Mouse (Mus musculus) myocyte (in vitro differentiated cells): ENCODE data around the gene Tmem125. TPM values are rescaled to one million over a fixed set of nuclear protein-coding genes. Genes with fewer than 3 reads are reported as not detected.
A peak's percentile ranks its signal among the peaks of the same experiment; 100 is the strongest.
"Not testable (repeated sequence)": the region's sequence is repeated elsewhere in the genome, so short reads cannot be mapped to it uniquely, and the experiment has no call there.

ENCODE experiments used
- H3K27me3 ChIP-seq: one replicate; pipeline ENCODE4 v1.6.1; 2011; ENCODE audit not compliant: control insufficient read depth, insufficient read depth, insufficient read length
- H3K36me3 ChIP-seq: one replicate; pipeline ENCODE4 v1.6.1; 2011; ENCODE audit not compliant: control insufficient read depth, insufficient read depth
- H3K4me2 ChIP-seq: one replicate; pipeline ENCODE4 v1.6.1; 2011; ENCODE audit warnings: low read depth, control low read depth
- H3K4me3 ChIP-seq: one replicate; pipeline ENCODE4 v1.5.1; 2011; ENCODE audit warnings: mild to moderate bottlenecking, control low read depth, moderate library complexity
- H3K79me2 ChIP-seq: one replicate; pipeline ENCODE4 v1.6.1; 2011; ENCODE audit not compliant: control insufficient read depth, insufficient read depth
- H3ac ChIP-seq: one replicate; pipeline ENCODE4 v1.6.1; 2011; ENCODE audit not compliant: control insufficient read depth, insufficient read length
- CEBPB ChIP-seq: IDR thresholded peaks from 2 replicates; pipeline ENCODE4 v1.6.1; 2011; ENCODE audit warnings: mild to moderate bottlenecking, moderate library complexity; ENCODE audit not compliant: poor library complexity, insufficient read depth, severe bottlenecking
- E2F4 ChIP-seq: IDR thresholded peaks from one replicate; pipeline ENCODE4 v1.6.1; 2011; ENCODE audit warnings: mild to moderate bottlenecking, control low read depth, moderate library complexity; ENCODE audit not compliant: insufficient read depth
- MAX ChIP-seq: IDR thresholded peaks from one replicate; pipeline ENCODE4 v1.6.1; 2011; ENCODE audit warnings: low read depth, mild to moderate bottlenecking, control low read depth
- MYOD1 ChIP-seq, 3 experiments: IDR thresholded peaks; one replicate each; pipeline ENCODE4 v1.6.1; 2011; ENCODE audit warnings: control low read depth in 2 of 3, low read depth in 2 of 3, mild to moderate bottlenecking in 2 of 3, moderate library complexity in 1 of 3; ENCODE audit not compliant: insufficient read length in 2 of 3, control insufficient read depth in 1 of 3
- MYOG ChIP-seq, 3 experiments: IDR thresholded peaks; one replicate each; pipeline ENCODE4 v1.6.1; 2011; ENCODE audit warnings: control low read depth in 2 of 3, low read depth in 2 of 3, mild to moderate bottlenecking in 2 of 3; ENCODE audit not compliant: insufficient read length in 2 of 3, control insufficient read depth in 1 of 3, insufficient read depth in 1 of 3
- POLR2A ChIP-seq: IDR thresholded peaks from one replicate; pipeline ENCODE4 v1.6.1; 2011; ENCODE audit warnings: low read depth, mild to moderate bottlenecking, control low read depth, moderate library complexity; ENCODE audit not compliant: insufficient read length
- POLR2AphosphoS2 ChIP-seq: IDR thresholded peaks from one replicate; pipeline ENCODE4 v1.6.1; 2011; ENCODE audit warnings: low read depth, control low read depth; ENCODE audit not compliant: insufficient read length
- REST ChIP-seq: IDR thresholded peaks from one replicate; pipeline ENCODE4 v1.6.1; 2011; ENCODE audit warnings: mild to moderate bottlenecking, control low read depth, moderate library complexity; ENCODE audit not compliant: insufficient read depth, insufficient read length
- SRF ChIP-seq: IDR thresholded peaks from one replicate; pipeline ENCODE4 v1.6.1; 2011; ENCODE audit warnings: low read depth; ENCODE audit not compliant: control insufficient read depth, insufficient read length
- TCF12 ChIP-seq: IDR thresholded peaks from one replicate; pipeline ENCODE4 v1.6.1; 2011; ENCODE audit warnings: mild to moderate bottlenecking, control low read depth; ENCODE audit not compliant: poor library complexity, insufficient read depth, severe bottlenecking
- TCF3 ChIP-seq: IDR thresholded peaks from one replicate; pipeline ENCODE4 v1.6.1; 2011; ENCODE audit warnings: low read depth, control low read depth; ENCODE audit not compliant: insufficient read length
- USF1 ChIP-seq: IDR thresholded peaks from one replicate; pipeline ENCODE4 v1.6.1; 2011; ENCODE audit warnings: low read depth, mild to moderate bottlenecking, control low read depth, moderate library complexity
- polyA plus RNA-seq: library from polyadenylated mRNA; unstranded; fragments of >200 nt; fragmentation: generic; extraction: Trizol; gene quantifications from one replicate; pipeline ENCODE4 v1.2.1, GENCODE M21; 2012; ENCODE audit warnings: missing spikeins

Gene Tmem125
- polyA plus RNA-seq, 1 experiment: not detected

DNA sequence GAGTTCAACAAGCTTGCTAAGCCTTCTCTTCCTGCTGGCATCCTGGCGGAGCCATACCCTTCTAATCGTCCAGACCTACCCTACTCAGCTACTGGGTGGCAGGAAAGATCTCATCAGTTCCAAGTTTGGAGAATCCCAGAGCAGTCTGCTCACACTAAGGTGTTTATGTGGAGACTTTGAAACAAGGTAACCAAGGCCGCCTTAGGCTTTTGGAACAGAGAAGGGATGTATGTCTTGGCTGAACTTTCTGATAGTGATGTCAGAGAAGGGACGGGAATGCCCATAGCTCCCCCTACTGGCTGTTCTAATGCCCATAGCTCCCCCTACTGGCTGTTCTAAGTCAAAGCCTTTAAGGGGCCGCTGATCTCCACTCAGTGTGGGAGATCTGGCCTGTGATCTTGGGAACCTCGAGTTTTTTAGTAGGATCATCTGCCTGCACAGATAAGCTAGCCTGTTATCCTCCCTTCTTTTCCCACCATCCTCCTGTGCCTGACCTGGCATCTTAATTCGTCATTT is 22.4 kb upstream of the Tmem125 start:
- Histone ChIP-seq H3ac (no peak overlapping the region), H3K27me3 (peaks cover 56% of the 10 kb centered on the region), H3K36me3 (no peaks in the 10 kb centered on the region), H3K79me2 (no peaks in the 10 kb centered on the region), H3K4me3 (no peak overlapping the region), H3K4me2 (no peak overlapping the region)
- TF ChIP-seq CEBPB (no peak), E2F4 (no peak), MAX (no peak), MYOD1 (IDR thresholded peaks at IDR 0.05; ENCODE audit: control insufficient read depth in 1 of 3, insufficient read length in 2 of 3, low read depth in 2 of 3) (no peak), TCF12 (no peak), POLR2AphosphoS2 (no peak), REST (no peak), TCF3 (no peak), POLR2A (no peak), SRF (no peak)

DNA sequence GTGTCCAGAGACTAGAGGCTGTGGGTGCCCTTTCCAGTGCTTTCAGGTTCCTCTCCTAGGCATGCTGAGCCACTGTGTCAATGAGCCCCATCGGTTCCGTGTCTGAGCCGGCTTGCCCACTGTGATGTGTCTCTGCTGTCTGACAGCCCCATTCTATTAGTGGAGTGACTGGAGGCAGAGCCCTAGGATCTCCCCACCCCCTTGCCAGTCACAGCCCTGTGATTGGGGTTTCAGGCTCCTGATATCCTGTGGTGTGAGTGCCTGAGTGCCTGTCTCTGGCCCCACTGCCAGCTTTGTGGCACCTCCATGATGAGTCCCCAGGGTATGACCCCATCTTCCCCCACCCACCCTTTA is 21.1 kb upstream of the Tmem125 start:
- Histone ChIP-seq H3K27me3 (peaks cover 55% of the 10 kb centered on the region), H3K4me2 (no peak overlapping the region), H3K79me2 (no peaks in the 10 kb centered on the region), H3K4me3 (no peak overlapping the region), H3ac (no peak overlapping the region), H3K36me3 (no peaks in the 10 kb centered on the region)
- TF ChIP-seq SRF: no peak
- TF ChIP-seq CEBPB: no peak
- TF ChIP-seq POLR2A: no peak
- no peak for TF ChIP-seq MAX
- TF ChIP-seq REST: no peak
- TF ChIP-seq TCF12: no peak
- TF ChIP-seq TCF3: no peak
- TF ChIP-seq POLR2AphosphoS2: no peak
- no peak for TF ChIP-seq USF1
- no peak for TF ChIP-seq E2F4
- no peak for TF ChIP-seq MYOD1 (IDR thresholded peaks at IDR 0.05; ENCODE audit: control insufficient read depth in 1 of 3, insufficient read length in 2 of 3, low read depth in 2 of 3)
- TF ChIP-seq MYOG (IDR thresholded peaks at IDR 0.05; ENCODE audit: control insufficient read depth in 1 of 3, insufficient read depth in 1 of 3, insufficient read length in 2 of 3, low read depth in 2 of 3): no peak

DNA sequence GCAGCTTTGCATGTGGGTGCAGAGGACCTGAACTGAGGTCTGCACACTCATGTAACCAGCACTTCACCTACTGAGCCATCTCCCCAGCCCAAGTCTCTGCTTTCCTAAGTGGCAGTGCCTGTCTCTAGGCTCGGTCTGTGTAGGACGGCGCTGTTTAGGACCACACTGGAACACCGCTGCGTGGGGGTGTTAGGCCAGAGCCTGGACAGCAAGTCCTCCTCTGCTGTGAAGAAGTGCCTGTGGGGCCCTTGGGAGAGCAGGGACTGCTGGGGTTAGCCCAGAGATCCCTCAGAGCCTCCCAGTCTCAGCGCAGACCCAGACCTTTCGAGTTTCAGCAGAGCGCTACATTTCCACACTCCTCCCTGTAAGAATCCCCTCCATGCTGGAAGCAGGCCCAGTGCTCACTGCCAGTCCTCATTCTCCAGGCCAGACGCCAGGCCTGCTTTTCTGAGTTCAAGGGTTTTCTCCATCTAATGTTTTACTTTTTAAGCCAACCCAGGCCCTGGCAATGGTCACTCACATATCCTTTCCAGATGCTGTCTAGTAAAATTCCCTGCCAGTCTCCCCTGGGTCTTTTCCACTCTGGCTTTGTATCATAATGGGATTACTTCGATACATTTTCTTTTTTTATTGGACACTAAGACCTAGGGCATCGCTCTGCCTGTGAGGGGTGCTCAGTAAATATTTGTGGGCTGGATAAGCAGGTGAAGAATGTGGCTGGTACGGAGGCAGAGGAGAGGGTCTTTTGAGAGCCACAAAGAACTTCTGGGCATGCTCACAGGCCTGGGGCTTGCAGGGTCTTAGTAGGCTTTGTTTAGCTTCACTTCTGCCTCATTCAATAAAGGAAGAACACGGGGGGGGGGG is 20.4 kb upstream of the Tmem125 start:
- no peak overlapping the region for H3K4me3 ChIP-seq
- TF ChIP-seq MYOG (IDR thresholded peaks at IDR 0.05; ENCODE audit: control insufficient read depth in 1 of 3, insufficient read depth in 1 of 3, insufficient read length in 2 of 3, low read depth in 2 of 3) (no peak), POLR2AphosphoS2 (no peak), E2F4 (no peak), USF1 (no peak)
- no peak overlapping the region for H3ac ChIP-seq
- H3K79me2 ChIP-seq: no peaks in the 10 kb centered on the region
- peaks cover 53% of the 10 kb centered on the region for H3K27me3 ChIP-seq
- no peak overlapping the region for H3K4me2 ChIP-seq
- no peaks in the 10 kb centered on the region for H3K36me3 ChIP-seq

DNA sequence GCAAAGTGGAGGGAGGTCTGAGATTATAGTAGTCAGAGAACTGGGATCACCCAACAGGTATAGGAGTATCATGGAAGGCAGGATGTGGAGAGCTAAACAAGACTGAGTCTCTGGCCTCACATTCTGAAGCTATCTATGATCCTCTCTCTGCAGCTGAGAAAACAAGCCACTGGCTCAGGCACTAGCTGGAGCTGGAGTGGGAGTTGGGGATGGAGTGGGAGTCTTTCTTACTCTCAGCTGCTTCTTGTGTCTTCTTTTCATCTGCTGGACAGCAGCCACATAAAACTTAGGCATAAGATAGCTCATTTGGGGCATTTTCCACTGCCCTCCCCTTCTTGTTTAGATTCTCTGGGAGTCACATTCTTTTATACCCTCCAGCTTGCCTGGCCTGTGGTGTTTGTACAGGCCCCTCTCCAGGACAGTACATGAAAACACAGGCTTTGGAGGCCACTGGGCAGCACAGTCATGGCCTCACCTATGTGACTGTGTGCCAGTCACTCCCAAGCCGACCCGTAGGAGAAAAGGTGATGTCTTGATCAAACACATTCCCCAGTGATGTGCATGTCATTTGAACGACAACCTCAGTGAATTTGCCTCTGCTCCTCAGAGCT is 9.3 kb upstream of the Tmem125 start:
- TF ChIP-seq POLR2A (no peak), E2F4 (no peak), TCF12 (no peak)
- peaks cover 22% of the 10 kb centered on the region for H3K27me3 ChIP-seq
- H3K4me2 ChIP-seq: no peak overlapping the region
- no peaks in the 10 kb centered on the region for H3K79me2 ChIP-seq
- H3K4me3 ChIP-seq: no peak overlapping the region
- H3K36me3 ChIP-seq: no peaks in the 10 kb centered on the region
- H3ac ChIP-seq: no peak overlapping the region

DNA sequence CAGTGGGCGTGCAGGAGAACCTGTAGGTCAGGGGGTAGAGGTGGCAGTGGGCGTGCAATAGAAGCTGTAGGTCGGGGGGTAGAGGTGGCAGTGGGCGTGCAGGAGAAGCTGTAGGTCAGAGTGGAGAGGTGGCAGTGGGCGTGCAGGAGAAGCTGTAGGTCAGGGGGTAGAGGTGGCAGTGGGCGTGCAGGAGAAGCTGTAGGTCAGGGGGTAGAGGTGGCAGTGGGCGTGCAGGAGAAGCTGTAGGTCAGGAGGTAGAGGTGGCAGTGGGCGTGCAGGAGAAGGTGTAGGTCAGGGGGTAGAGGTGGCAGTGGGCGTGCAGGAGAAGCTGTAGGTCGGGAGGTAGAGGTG is 4.3 kb upstream of the Tmem125 start:
- not testable (repeated sequence) for H3ac ChIP-seq, H3K4me2 ChIP-seq, H3K36me3 ChIP-seq, H3K4me3 ChIP-seq, H3K79me2 ChIP-seq
- peaks cover 36% of the 10 kb centered on the region for H3K27me3 ChIP-seq
- peak in 1 of 3 experiments; percentile 9 for TF ChIP-seq MYOG (IDR thresholded peaks at IDR 0.05; ENCODE audit: control insufficient read depth in 1 of 3, insufficient read depth in 1 of 3, insufficient read length in 2 of 3, low read depth in 2 of 3)

DNA sequence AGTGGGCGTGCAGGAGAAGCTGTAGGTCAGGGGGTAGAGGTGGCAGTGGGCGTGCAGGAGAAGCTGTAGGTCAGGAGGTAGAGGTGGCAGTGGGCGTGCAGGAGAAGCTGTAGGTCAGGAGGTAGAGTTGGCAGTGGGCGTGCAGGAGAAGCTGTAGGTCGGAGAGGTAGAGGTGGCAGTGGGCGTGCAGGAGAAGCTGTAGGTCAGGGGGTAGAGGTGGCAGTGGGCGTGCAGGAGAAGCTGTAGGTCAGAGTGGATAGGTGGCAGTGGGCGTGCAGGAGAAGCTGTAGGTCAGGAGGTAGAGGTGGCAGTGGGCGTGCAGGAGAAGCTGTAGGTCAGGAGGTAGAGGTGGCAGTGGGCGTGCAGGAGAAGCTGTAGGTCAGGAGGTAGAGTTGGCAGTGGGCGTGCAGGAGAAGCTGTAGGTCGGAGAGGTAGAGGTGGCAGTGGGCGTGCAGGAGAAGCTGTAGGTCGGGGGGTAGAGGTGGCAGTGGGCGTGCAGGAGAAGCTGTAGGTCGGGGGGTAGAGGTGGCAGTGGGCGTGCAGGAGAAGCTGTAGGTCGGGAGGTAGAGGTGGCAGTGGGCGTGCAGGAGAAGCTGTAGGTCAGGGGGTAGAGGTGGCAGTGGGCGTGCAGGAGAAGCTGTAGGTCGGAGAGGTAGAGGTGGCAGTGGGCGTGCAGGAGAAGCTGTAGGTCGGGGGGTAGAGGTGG is 3.7 kb upstream of the Tmem125 start:
- H3K27me3 ChIP-seq: peaks cover 41% of the 10 kb centered on the region
- H3K4me2 ChIP-seq, H3K79me2 ChIP-seq, H3K36me3 ChIP-seq, H3K4me3 ChIP-seq, H3ac ChIP-seq: not testable (repeated sequence)
